Mouse (Mus musculus) c-Kit-positive CD71-positive TER-119-negative erythroid progenitor cells, embryonic 14.5 days (primary cell): ENCODE results near the gene C4b.
"Not testable (repeated sequence)": the region's sequence is repeated elsewhere in the genome, so short reads cannot be mapped to it uniquely, and the experiment has no call there.

Experiments
- DNase-seq: peaks from one replicate; pipeline ENCODE4 v3.0.0-alpha.2; 2013; ENCODE audit warnings: low read depth

C4b gene

DNA sequence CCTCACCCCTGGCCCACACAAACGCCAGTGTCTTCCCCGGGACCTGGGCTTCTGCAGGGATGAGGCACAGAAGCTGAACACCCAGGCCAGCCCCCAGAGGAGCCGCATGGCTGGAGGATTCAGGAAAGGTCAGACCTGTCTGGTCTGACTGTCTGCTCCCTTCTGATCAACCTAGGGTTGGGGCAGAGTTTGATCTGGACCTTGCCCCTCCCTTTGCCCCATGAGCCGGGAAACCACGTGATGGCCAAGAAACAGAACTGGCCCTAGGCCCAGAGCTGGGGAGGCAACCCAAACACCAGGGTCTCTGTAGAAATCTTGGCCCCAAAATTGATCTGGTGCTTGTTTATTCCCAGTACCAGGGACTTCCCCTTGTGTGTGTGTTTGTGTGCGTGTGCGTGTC lies at the start of gene C4b:
TSS of gene C4b (minus strand) at position 164 of the 400 bp plus-strand sequence.
- no peak for DNase-seq

GRCm38 (mm10) chr17:34777680-34778325 lies 34.1 kb upstream of the C4b start:
- no peak for DNase-seq

GRCm38 (mm10) chr17:34761471-34761870 lies 17.8 kb upstream of the C4b start:
- no peak for DNase-seq

DNA sequence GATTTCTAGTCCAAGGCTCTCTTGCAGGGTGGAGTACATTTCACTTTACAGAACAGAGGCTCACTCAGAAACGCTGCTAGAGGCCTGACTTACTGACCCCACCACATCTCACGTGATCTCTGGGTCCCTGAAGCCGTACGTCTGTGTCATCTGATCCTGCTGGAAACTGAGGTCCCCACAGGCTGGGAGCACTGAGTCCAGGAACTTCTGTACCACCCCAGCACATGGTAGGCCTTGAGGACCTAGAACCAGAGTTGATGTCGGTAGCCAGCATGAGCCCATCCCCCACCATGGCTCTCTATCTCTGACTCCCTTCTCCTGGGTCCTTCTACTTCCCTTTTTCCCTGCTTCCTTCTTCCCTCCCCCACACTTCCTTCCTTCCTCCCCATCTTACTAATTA lies 2.8 kb upstream of the C4b start:
- no peak for DNase-seq

- not testable (repeated sequence) for DNase-seq
These were observed 1.5 kb upstream of the C4b start for GRCm38 (mm10) chr17:34745166-34745565.

GRCm38 (mm10) chr17:34744611-34745010 lies 929 bp upstream of the C4b start:
- not testable (repeated sequence) for DNase-seq

DNA sequence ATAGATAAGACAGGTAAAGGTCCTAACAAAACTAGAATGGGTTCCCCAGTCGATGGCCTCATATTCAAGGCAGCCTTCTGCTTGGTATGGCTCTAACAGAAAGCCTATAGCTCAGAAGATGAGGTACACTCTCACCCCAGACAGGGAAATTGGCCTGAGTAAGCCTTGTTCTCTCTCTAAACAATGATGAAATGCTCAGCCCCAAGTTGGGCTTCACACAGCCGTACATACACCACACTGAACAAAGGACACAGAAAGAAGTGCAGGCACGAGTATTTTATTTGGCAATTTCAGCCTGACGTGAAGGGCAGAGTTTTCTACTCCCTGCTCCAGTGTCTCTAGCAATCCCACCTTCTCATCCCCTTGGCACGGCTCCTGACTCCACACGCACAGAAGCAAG lies 524 bp upstream of the C4b start:
- no peak for DNase-seq

DNA sequence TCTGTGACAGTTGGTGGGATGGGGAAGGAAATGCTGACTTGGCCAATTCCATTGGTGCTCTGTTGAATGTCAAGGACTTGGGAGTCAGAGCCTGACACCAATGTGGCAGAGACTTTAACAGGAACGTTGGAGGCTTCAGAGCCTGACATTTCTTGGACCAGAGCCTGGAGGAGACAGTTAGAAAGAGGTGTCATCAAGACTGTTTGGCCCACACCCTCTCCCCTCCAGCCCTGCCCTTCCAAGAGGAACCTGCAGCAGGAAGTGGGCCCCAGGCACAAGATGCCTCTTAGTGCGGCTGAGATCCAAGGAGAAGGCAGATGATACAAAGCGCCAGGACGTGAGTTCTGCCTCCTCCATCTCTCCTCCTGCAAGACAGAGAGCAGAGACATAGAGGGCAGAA lies 3.4 kb downstream of the C4b start:
- DNase-seq: no peak

GRCm38 (mm10) chr17:34739708-34740107 lies 4.0 kb downstream of the C4b start:
- DNase-seq: not testable (repeated sequence)

GRCm38 (mm10) chr17:34737466-34737865 lies 6.2 kb downstream of the C4b start:
- DNase-seq: not testable (repeated sequence)

DNA sequence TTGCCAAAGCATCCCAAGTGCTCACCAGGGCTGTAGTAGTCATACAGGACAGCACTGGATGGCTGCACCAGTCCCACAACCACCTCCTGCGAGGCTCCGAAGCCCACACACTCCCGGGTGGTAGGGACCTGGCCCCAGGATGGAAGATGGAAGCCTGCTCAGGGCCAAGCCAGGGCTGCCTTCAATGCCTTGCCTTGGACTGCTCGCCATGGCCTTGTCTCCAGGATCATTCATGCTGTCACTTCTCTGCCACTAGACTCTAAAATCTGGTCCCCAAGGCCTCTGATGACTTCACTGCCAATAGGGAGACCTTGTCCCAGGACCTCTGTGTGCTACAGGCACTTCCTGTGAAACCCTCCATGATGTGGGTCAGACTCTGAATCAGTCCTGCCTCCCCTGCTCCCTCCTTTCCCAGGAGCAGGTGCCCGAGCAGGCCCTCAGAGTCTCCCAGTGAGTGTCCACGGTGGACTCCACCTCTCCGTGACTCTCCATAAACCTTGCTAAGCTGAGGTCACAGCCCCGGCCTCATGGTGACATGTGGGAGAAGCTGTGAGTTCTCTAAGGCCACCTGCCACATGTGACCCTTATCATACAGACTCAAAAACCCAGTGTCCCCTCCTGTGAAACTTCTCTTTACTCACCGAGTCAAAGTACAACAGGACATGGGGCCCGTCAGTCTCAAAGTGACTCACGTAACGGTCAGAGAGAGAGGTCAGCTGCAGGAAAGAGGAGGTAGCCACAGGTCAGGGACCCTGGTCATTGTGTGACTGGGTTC lies 13.7 kb downstream of the C4b start:
- not testable (repeated sequence) for DNase-seq

DNA sequence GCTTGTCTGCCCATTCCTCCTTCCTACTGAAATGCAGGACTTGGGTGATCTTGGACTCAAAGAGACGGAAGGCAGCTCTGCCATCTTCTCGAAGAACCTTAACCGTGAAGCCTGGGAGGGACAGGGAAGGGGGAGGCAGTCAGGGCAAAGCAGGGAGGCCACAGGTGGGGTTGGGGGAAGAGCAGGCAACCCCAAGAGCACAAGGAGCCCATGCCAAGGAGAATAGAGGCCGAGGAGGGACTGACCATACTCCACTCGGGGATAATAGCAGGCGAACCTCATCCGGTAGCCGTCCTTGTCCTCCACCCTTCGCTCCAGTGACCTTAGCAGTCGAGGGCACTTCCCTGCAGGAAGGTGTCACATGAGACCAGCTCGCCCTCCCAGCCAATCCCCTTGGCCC lies 14.5 kb downstream of the C4b start:
- not testable (repeated sequence) for DNase-seq

DNA sequence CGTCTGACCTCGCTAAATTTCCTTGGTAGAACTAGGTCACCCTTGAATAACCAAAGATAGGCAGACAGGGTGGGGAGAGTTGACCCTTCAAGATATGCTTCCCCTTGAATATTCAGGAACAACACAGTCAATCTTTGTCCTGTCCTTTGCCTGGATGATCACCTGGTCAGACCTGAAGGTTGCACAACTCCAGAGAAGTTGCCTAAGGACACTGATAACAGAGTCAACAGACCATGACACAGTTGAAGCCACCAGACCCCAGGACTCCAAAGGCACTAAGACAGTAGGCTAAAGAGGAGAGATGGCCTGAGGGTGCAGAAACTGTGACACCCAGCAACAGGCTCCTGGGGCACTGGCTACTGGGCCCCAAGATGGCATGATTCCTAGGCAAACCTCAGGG lies 15.8 kb downstream of the C4b start:
- DNase-seq: no peak

- no peak for DNase-seq
These were observed 20.6 kb downstream of the C4b start for GRCm38 (mm10) chr17:34723066-34723465.

GRCm38 (mm10) chr17:34722238-34722637 lies 21.4 kb downstream of the C4b start:
- DNase-seq: not testable (repeated sequence)

- DNase-seq: not testable (repeated sequence)
These were observed 23.8 kb downstream of the C4b start for GRCm38 (mm10) chr17:34719886-34720285.

DNA sequence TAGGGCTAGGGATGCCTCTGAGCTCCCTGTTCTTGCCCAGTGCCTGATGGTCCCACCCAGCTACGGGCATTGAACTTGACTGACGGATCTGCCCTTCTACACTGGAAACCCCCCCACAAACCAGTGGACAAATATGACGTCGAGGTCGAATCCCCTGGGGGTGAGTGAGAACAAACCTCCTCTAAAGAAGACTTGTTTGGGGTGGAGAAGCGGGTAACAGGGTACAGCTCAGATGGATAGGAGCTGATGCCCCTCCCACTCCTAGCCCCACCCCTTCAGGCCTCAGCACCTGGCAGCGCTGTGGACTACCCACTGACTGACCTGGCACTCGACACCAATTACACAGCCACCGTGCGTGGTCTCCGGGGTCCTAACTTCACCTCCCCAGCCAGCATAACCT lies 26.3 kb downstream of the C4b start:
- DNase-seq: no peak

DNA sequence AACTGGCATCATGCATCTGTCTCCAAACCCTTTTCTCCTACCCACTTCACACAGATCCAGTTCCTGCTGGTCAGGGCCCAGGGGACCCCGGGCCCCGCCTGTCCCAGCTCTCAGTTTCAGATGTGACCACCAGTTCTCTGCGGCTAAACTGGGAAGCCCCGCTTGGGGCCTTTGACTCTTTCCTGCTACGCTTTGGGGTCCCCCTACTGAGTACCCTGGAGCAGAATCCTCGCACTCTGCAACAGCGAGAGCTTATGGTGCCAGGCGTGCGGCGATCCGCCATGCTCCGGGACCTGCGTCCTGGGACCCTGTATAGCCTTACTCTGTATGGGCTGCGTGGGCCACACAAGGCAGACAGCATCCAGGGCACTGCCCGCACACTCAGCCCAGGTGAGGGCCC lies 27.4 kb downstream of the C4b start:
- DNase-seq: no peak

GRCm38 (mm10) chr17:34715451-34715850 lies 28.2 kb downstream of the C4b start:
- not testable (repeated sequence) for DNase-seq

GRCm38 (mm10) chr17:34714908-34715445 lies 28.7 kb downstream of the C4b start:
- not testable (repeated sequence) for DNase-seq

DNA sequence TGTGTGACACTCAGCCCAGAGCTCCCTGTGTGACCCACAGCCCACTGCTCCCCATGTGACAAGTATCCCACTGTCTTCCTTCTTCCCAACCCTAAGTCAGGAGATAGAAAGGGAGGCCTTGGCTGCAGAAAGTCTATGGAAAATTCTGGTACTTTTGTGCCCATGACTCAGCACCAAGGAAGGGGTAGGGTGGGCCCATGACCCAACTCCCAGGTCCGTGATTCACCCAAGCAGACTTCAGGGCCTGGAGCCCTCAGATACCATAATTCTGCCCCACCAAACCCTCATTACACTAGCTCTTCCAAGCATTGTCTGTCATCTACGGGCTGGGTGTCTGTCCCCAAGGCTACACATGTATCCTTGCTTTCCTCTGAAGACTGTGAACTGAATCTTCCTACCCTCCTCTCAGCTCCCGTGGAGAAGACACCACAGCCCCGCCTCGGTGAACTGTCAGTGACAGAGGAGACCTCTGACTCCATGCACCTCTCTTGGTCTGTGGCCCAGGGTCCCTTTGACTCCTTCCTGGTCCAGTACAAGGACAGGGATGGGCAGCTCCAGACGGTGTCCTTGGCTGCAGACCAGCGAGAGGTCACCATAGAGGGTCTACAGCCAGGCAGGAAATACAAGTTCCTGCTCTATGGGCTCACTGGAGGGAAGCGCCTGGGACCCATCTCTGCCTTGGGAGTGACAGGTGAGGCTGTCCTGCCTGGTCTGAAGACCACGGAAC lies 29.3 kb downstream of the C4b start:
- DNase-seq: not testable (repeated sequence)

- no peak for DNase-seq
These were observed 30.7 kb downstream of the C4b start for GRCm38 (mm10) chr17:34712951-34713350.

DNA sequence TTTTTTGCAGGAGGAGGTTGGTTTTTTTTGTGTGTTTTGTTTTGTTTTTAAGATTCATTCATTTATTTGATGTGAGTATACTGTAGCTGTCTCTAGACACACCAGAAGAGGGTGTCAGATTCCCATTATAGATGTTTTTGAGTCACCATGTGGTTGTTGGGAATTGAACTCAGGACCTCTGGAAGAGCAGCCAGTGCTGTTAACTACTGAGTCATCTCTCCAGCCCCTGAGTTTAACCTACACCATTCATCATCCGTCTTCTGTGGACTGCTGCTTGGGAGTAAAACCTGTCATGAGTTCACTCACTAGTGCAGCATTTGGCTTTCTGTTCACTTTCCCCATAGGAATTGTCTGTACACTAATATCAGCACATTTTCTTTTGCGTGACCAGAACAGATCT lies 37.2 kb downstream of the C4b start:
- not testable (repeated sequence) for DNase-seq
